Mouse (Mus musculus) embryonic facial prominence, embryonic 15.5 days (tissue): ENCODE results near the gene Krt6a. TPM values are rescaled to one million over a fixed set of nuclear protein-coding genes. Genes with fewer than 3 reads are reported as not detected.

ENCODE experiments used
- ATAC-seq: fragments of 200-750 bp; cut with Nextera tagmentation; 2 replicates; pipeline ENCODE4 v1.8.0; 2017; ENCODE audit warnings: low read depth, moderate TSS enrichment; ENCODE audit not compliant: insufficient number of reproducible peaks, low FRiP score, low TSS enrichment
- H3K27ac ChIP-seq: fragments of 300-500 bp; sonication (generic); replicated peaks from 2 replicates; pipeline ENCODE4 v1.5.1; 2015; ENCODE audit warnings: mild to moderate bottlenecking, inconsistent platforms
- H3K27me3 ChIP-seq: fragments of 300-500 bp; sonication (generic); 2 replicates; pipeline ENCODE4 v1.6.1; 2015; ENCODE audit warnings: inconsistent platforms
- H3K36me3 ChIP-seq: fragments of 300-500 bp; sonication (generic); 2 replicates; pipeline ENCODE4 v1.6.1; 2015; ENCODE audit warnings: mild to moderate bottlenecking, inconsistent platforms
- H3K4me1 ChIP-seq: fragments of 300-500 bp; sonication (generic); 2 replicates; pipeline ENCODE4 v1.6.1; 2015; ENCODE audit warnings: inconsistent platforms
- H3K4me2 ChIP-seq: fragments of 300-500 bp; sonication (generic); replicated peaks from 2 replicates; pipeline ENCODE4 v1.6.1; 2015; ENCODE audit warnings: mild to moderate bottlenecking, inconsistent platforms
- H3K4me3 ChIP-seq: fragments of 300-500 bp; sonication (generic); replicated peaks from 2 replicates; pipeline ENCODE4 v1.5.1; 2015; ENCODE audit warnings: mild to moderate bottlenecking, inconsistent platforms
- H3K9ac ChIP-seq: fragments of 300-500 bp; sonication (generic); 2 replicates; pipeline ENCODE4 v1.6.1; 2015; ENCODE audit warnings: inconsistent platforms
- H3K9me3 ChIP-seq: fragments of 300-500 bp; sonication (generic); replicated peaks from 2 replicates; pipeline ENCODE4 v1.6.1; 2016; ENCODE audit warnings: inconsistent platforms
- WGBS: fragments of 180-500 bp; shearing (Covaris S2); methylation state at CpG from one replicate; pipeline ENCODE4 v1.1.7; 2015; 5-methylcytosine and 5-hydroxymethylcytosine counted together
- polyA plus RNA-seq: library from polyadenylated mRNA; unstranded; fragments of >200 nt; fragmentation: Nextera tagmentation; extraction: Ambion mirVana; gene quantifications from 2 replicates; pipeline ENCODE4 v1.2.1, GENCODE M21; 2015

The Krt6a gene
- polyA plus RNA-seq: 310 and 324 TPM in 2 replicates

GRCm38 (mm10) chr15:101694207-101694606 lies at the start of gene Krt6a:
Krt6a (minus strand) TSS chr15:101694307.
- ATAC-seq: no peak
- 75% methylated on average over 5 of the region's 5 CpGs for WGBS
- H3K4me1 ChIP-seq: 0 out of 2 replicates have a peak, but pooled peaks cover 4% of the 10 kb centered on the region
- H3K9ac ChIP-seq: no peak within 1 kb of the TSS; the same call in 1 of the 2 replicates
- no peaks in the 10 kb centered on the region for H3K9me3 ChIP-seq
- H3K27ac ChIP-seq: no peak within 1 kb of the TSS
- H3K27me3 ChIP-seq: no peaks in the 10 kb centered on the region
- no peak within 1 kb of the TSS for H3K4me2 ChIP-seq
- no peak within 1 kb of the TSS for H3K4me3 ChIP-seq
- no peaks in the 10 kb centered on the region for H3K36me3 ChIP-seq

DNA sequence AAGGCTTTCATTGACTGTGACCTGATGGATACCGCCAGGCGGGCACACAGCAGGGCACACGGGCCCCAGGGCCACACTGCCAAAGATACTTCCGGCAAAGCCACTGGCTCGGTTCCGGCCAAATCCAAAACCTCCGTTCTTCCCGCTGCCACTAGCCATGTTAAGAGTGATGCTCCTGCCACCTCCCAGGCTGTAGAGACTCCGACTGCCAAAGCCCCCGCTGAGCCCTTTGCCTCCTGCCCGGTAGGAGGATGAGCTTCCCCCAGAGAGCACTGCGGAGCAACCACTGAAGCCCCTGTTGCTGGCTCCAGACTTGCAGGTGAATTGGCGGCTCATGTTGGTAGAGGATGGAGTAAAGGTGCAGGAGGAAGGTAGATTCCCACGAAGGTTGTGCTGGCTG lies 48.6 kb upstream of the Krt6a start, which contains the start of gene Krt71:
Krt71 (minus strand) TSS at position 399 of the 400 bp plus-strand sequence.
- 59% methylated on average over 14 of the region's 14 CpGs for WGBS
- no peaks in the 10 kb centered on the region for H3K4me1 ChIP-seq
- H3K27ac ChIP-seq: no peak within 1 kb of the TSS
- H3K27me3 ChIP-seq: no peaks in the 10 kb centered on the region
- H3K9me3 ChIP-seq: no peaks in the 10 kb centered on the region
- no peak within 1 kb of the TSS for H3K9ac ChIP-seq
- H3K4me3 ChIP-seq: no peak within 1 kb of the TSS
- no peak within 1 kb of the TSS for H3K4me2 ChIP-seq
- H3K36me3 ChIP-seq: no peaks in the 10 kb centered on the region
- ATAC-seq: no peak

DNA sequence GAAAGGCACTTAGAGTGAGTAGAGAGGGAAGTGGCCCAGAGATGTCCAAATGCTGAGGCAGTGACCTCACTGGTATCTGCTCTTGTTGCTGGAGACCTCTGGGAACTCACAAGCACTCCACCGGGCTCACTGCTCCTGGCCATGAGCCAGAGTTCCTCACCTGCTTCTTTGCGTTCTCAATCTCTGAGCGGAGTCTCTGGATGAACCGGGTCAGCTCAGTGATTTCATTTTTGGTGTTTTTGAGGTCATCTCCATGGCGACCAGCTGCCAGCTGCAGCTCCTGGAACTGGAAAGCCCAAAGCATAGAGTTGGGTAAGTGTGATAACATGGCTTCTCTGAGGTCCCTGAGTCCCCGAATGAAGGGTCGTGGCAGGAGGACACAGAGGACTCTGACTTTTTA lies 43.7 kb upstream of the Krt6a start:
- Histone ChIP-seq H3K4me1 (0 out of 2 replicates have a peak, but pooled peaks cover 4% of the 10 kb centered on the region), H3K4me3 (no peak overlapping the region), H3K27ac (no peak overlapping the region), H3K36me3 (no peaks in the 10 kb centered on the region), H3K4me2 (no peak overlapping the region), H3K9me3 (no peaks in the 10 kb centered on the region), H3K27me3 (no peaks in the 10 kb centered on the region), H3K9ac (no peak overlapping the region)
- WGBS: 76% methylated on average over 7 of the region's 7 CpGs
- no peak for ATAC-seq

DNA sequence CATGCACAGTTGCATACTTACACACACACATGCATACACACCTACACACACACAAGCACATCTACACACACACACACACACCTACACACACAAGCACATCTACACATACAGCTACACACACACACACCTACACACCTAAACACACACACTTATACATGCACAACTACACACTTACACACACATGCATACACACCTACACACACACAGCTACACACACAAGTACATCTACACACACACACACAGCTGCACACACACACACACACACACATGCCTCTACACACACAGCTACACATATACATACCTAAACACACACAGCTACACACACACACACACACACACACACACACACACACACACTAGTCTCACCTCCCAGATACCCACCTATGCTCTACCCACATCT lies 36.5 kb upstream of the Krt6a start:
- Histone ChIP-seq H3K27me3 (no peaks in the 10 kb centered on the region), H3K9me3 (no peaks in the 10 kb centered on the region), H3K4me3 (no peak overlapping the region), H3K9ac (no peak overlapping the region), H3K27ac (no peak overlapping the region), H3K36me3 (no peaks in the 10 kb centered on the region), H3K4me2 (no peak overlapping the region), H3K4me1 (0 out of 2 replicates have a peak, but pooled peaks cover 4% of the 10 kb centered on the region)
- ATAC-seq: no peak

DNA sequence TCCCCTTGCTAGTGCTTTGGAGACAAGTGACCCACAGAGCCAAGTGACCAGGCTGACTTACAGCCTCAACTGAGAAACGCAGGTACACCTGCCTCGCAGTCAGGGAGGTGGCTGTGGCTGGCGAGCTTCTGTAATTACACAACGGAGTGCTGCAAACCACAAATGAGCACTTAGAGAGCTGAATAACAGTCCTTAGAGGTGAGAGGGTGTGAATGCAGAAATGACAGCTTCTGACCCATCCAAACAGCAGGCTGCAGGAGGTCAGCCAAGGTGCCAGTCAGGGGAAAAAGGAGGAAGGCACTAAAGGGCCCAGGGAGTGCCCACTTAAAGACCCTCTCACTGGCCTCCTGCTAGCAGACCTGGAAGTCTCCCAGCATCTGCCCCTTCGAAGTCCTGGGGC lies 30.6 kb upstream of the Krt6a start:
- Histone ChIP-seq H3K9me3 (no peaks in the 10 kb centered on the region), H3K27ac (no peak overlapping the region), H3K27me3 (no peaks in the 10 kb centered on the region), H3K4me3 (no peak overlapping the region), H3K9ac (no peak overlapping the region), H3K4me1 (no peaks in the 10 kb centered on the region), H3K36me3 (no peaks in the 10 kb centered on the region), H3K4me2 (no peak overlapping the region)
- no peak for ATAC-seq
- WGBS: 52% methylated on average over 5 of the region's 5 CpGs

- H3K4me1 ChIP-seq: peaks cover 30% of the 10 kb centered on the region
- no peaks in the 10 kb centered on the region for H3K27me3 ChIP-seq
- no peak overlapping the region for H3K27ac ChIP-seq
- H3K9me3 ChIP-seq: no peaks in the 10 kb centered on the region
- H3K36me3 ChIP-seq: no peaks in the 10 kb centered on the region
- no peak overlapping the region for H3K9ac ChIP-seq
- no peak overlapping the region for H3K4me2 ChIP-seq
- ATAC-seq: no peak
- H3K4me3 ChIP-seq: no peak overlapping the region
- 28% methylated on average over 3 of the region's 3 CpGs for WGBS
These were observed 21.7 kb upstream of the Krt6a start for GRCm38 (mm10) chr15:101715831-101716230.

GRCm38 (mm10) chr15:101714356-101714755 lies 20.2 kb upstream of the Krt6a start:
- no peaks in the 10 kb centered on the region for H3K27me3 ChIP-seq
- H3K9me3 ChIP-seq: no peaks in the 10 kb centered on the region
- 60% methylated on average over 5 of the region's 5 CpGs for WGBS
- no peak overlapping the region for H3K4me2 ChIP-seq
- peaks cover 32% of the 10 kb centered on the region for H3K4me1 ChIP-seq
- H3K36me3 ChIP-seq: no peaks in the 10 kb centered on the region
- peak overlapping the region; percentile 76 for H3K27ac ChIP-seq
- H3K4me3 ChIP-seq: no peak overlapping the region
- no peak overlapping the region for H3K9ac ChIP-seq
- no peak for ATAC-seq

DNA sequence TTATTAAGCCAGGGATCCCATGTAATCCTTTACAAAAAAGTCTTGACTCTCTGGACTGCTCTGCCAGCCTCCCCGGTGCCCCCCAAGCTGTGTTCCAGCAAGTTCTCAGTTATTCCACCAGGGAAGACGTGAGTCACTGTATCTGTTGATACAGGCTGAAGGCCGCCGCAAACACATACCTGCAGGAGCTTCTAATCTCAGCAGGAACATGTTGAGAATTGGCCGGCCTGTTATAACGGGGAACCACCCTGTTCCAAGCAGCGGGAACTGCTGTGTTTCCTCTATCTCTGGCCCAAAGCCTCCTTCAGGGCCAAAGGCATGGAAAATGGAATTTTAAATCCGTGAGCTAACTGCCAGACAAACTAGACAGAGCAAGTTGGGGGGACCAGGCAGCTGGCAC lies 19.6 kb upstream of the Krt6a start:
- Histone ChIP-seq H3K9ac (no peak overlapping the region), H3K4me2 (peak overlapping the region; percentile 29; the same call in 1 of the 2 replicates), H3K4me1 (peaks cover 32% of the 10 kb centered on the region), H3K4me3 (no peak overlapping the region), H3K27me3 (no peaks in the 10 kb centered on the region), H3K36me3 (no peaks in the 10 kb centered on the region), H3K27ac (peak overlapping the region; percentile 76), H3K9me3 (no peaks in the 10 kb centered on the region)
- no peak for ATAC-seq
- 65% methylated on average over 8 of the region's 8 CpGs for WGBS

- Histone ChIP-seq H3K9ac (no peak within 1 kb of the TSS), H3K27me3 (no peaks in the 10 kb centered on the region), H3K9me3 (no peaks in the 10 kb centered on the region), H3K4me2 (peak within 1 kb of the TSS; percentile 29), H3K4me1 (peaks cover 25% of the 10 kb centered on the region), H3K36me3 (no peaks in the 10 kb centered on the region), H3K27ac (peak within 1 kb of the TSS; percentile 76), H3K4me3 (peak within 1 kb of the TSS; percentile 39)
- WGBS: 55% methylated on average over 13 of the region's 13 CpGs
- ATAC-seq: 0 out of 2 replicates have a peak, but pooled peaks have one; percentile 35
These were observed 18.6 kb upstream of the Krt6a start, which contains the start of gene Krt5 for GRCm38 (mm10) chr15:101712720-101713119. Krt5 (minus strand) TSS chr15:101712898.

GRCm38 (mm10) chr15:101708683-101709082 lies 14.6 kb upstream of the Krt6a start:
- H3K27me3 ChIP-seq: no peaks in the 10 kb centered on the region
- H3K9me3 ChIP-seq: no peaks in the 10 kb centered on the region
- H3K9ac ChIP-seq: no peak overlapping the region
- ATAC-seq: no peak
- no peaks in the 10 kb centered on the region for H3K36me3 ChIP-seq
- 66% methylated on average over 11 of the region's 11 CpGs for WGBS
- peaks cover 7% of the 10 kb centered on the region for H3K4me1 ChIP-seq
- no peak overlapping the region for H3K4me3 ChIP-seq
- 0 out of 2 replicates have a peak overlapping the region, but pooled peaks have one; percentile 15 for H3K4me2 ChIP-seq
- H3K27ac ChIP-seq: no peak overlapping the region

DNA sequence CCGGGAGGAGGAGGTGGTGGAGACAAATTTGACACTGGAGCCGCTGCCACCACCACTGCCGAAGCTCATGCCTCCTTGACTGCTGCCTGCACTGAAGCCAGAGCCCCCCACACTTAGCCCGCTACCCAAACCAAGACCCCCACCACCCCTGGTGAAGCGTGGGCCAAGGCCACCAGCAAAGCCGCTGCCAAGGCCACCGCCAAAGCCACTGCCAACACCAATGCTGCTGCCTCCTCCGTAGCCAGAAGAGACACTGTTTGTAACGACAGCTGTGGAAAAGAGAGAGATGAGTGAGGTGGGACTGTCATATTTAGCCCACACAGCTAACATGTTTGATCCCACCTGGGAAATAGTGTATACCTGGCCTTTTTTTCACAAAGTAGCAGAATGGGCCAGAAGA lies 13.3 kb upstream of the Krt6a start:
- Histone ChIP-seq H3K9ac (no peak overlapping the region), H3K9me3 (no peaks in the 10 kb centered on the region), H3K4me1 (peaks cover 5% of the 10 kb centered on the region; the same call in 1 of the 2 replicates), H3K27ac (no peak overlapping the region), H3K4me2 (no peak overlapping the region), H3K36me3 (no peaks in the 10 kb centered on the region), H3K27me3 (no peaks in the 10 kb centered on the region), H3K4me3 (no peak overlapping the region)
- no peak for ATAC-seq
- WGBS: 90% methylated on average over 9 of the region's 9 CpGs

DNA sequence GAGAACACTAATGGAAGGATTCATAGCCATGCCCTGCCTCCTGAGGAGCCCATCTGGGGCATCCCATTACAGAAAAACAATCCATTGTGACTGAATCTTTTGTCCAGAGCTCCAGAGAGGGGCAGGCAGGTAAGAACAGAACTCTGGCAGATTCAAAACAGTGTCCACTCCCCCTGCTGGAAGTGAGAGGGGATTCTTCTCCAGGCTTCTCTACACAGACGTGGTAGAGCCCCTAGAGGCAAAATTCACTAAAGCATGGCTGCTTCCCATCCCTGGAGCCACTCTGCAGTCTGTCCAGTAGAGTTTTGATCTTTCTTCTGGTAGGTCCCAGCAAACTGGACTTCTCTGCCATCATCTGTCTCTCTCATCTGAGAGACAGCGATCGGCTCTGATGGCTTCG lies 10.0 kb upstream of the Krt6a start:
- ATAC-seq: no peak
- Histone ChIP-seq H3K4me3 (no peak overlapping the region), H3K4me2 (no peak overlapping the region), H3K27ac (no peak overlapping the region), H3K9me3 (no peaks in the 10 kb centered on the region), H3K36me3 (no peaks in the 10 kb centered on the region), H3K4me1 (no peaks in the 10 kb centered on the region), H3K9ac (no peak overlapping the region), H3K27me3 (no peaks in the 10 kb centered on the region)
- WGBS: 69% methylated on average over 4 of the region's 4 CpGs
